Mouse (Mus musculus) kidney, postnatal 14 days (tissue): ENCODE measurements at regions not wholly inside any gene's neighbourhood (a gene's known extent, or its start where the extent isn't known, plus 50 kb on each side); places are given as distances from the start of the nearest gene placed in this dataset.
"Not testable (repeated sequence)": the region's sequence is repeated elsewhere in the genome, so short reads cannot be mapped to it uniquely, and the experiment has no call there.

Experiments used
- DNase-seq: peaks from one replicate; pipeline ENCODE4 v3.0.0; 2022; ENCODE audit warnings: mixed read lengths

DNA sequence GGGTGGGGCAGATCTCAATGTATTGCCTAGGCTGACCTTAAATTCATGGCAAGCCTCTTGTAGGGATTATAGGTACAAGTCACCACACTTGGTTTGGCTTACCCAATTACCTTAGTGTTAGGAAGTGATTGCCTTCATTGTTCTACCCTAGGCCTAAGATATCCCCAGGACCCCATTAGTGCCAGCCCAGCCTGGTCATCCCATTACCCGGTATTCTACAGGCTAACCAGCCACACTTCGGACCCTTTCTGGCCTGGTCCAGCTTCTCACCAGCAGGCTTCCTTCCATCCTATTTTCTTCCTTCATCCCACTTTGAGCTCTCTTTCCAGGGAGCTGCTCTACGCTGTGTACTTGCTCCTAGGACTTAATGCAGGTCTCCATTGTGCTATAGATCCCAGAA, 59.5 kb downstream of the Tex35 start:
- DNase-seq, result no peak

DNA sequence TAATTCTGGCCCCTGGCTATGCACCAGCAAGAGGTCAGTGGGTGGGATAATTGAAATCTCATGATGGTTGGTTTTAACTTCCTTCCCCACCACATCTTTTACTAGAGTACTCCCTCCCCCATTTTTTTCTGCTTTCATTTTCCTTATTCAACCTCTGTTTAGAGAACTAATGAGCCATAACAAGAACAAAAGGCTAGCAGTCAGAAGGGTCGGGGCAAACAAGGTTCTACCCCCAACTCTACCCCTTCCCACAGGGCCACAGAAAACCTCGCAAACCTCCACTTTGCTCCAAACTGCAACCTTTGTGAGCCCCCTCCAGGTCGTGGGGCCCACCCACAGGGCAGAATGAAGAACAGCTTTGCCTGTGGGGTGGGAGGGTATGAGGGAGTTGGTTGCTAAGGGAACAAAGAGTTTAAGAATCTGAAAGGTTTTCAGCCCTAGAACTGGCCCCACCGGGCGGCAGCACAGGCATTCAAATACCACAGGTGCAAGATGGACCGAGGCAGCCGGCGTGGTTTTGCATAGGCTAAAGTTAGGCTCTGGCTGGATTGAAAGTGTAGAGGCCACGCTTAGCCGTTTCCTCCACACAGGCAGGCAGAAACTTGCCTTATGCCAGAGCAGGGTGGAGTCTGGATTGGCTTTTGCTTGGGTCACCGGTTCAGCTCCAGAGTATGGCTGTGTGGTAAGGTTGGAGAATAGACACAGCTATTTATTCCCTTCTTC, 60.1 kb downstream of the Tex35 start:
- DNase-seq, result no peak

DNA sequence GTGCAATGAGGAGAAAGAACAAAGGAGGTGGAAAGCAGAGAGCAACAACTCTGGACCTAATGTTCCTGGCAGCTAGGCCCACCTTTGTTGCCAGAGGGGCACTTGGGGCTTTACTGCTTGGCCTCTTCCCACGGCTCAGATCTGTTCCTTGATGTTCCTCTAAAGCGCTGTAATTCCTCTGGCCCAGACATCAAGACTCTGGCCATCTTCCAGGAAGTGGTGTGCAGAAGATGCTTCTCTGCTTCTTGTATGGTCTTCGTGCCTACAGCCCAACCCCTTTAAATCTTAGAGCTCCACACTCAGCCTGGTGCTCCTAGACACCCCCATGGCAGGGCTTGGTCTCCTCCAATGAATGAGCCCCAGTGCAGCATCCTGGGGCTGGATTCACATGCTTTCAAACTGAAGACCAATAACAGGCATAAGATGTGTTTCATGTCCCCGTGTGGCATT, 60.7 kb downstream of the Tex35 start:
- no peak for DNase-seq

GRCm38 (mm10) chr1:157046760-157047182, 61.7 kb downstream of the Tex35 start:
- no peak for DNase-seq

DNA sequence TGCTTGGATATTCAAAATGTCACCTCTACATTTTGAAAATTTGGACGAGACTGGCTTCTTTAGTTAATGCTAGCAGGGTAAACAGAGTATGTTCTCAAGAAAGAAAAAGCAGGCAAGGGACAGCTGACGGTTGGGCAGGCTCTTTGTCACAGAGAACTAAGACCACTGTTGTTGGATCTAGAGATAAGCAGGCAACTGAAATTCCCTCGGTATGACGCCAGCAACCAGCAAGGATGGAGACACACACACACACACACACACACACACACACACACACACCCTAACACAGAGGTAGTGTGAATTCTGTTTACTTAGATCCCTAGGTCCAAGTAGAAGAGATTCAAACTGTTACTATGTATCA, 68.7 kb downstream of the Tex35 start:
- DNase-seq, result no peak

- DNase-seq, result no peak
These were observed 69.3 kb downstream of the Tex35 start for GRCm38 (mm10) chr1:157039016-157039835.

DNA sequence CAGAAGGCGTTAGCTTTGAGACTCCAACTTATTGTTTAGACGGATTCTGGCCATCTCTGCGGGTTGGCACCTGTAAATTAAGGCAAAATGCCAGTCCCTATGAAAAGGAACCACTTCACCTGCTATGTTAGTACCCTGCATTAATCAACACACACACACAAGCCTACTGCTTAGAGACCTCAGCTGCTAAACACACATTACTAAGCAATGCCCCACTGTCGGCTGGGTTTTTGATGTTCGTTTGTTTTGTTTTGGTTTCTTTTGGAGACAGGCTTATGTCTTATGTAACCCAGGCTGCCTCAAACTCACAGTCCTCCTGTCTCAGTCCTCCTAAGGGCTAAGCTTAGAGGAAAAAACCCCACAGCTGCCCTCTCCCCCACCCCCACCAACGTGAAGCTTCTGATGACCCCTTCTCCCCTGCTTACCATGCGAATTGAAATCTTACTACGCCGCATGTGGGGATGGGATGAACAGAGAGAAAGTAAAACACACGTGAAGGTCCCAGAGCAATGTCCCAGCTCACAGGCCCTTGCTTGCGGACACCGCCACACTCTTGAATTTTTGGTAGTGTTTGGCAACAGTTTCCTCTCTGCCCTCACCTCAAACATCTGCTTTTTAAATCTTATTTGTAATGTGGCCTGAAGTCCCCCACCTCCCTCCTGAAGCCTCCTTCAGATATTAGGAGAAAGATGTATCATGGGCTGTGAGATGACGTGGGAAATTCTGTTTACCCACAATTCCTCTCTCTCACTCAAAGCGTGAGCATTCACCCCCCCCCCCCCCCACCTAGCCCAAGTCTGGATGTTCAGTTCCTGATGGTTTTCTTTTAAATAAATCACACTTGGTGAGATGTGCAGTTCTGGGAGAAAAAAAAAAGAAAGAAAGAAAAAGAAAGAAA, 70.1 kb downstream of the Tex35 start:
- no peak for DNase-seq

- DNase-seq, result no peak
These were observed 71.1 kb downstream of the Tex35 start for GRCm38 (mm10) chr1:157037246-157037991.

GRCm38 (mm10) chr1:157036779-157037178, 71.7 kb downstream of the Tex35 start:
- DNase-seq, result no peak

- not testable (repeated sequence) for DNase-seq
These were observed 73.3 kb downstream of the Tex35 start for GRCm38 (mm10) chr1:157035221-157035620.

DNA sequence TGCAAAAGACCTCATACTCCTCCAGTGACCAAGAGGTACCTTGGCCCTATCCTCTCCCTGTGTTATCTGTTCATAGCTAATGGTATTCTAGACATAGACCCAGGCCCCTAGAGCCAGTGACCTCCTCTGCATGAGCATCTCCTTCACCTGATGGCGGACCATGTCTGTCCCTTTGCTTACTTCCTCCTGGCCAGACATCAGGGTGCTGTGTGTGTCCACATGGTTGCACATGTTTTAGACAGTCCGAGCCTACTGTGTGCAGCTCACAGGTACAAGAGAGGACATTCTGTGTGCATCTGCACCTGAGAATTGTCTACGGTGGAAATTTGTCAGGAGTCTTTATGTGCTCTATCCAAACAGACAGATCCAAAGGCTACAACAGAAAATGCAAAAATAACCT, 79.8 kb downstream of the Tex35 start:
- no peak for DNase-seq

- DNase-seq, result peak; percentile 52
These were observed 80.8 kb downstream of the Tex35 start for GRCm38 (mm10) chr1:157027681-157028080.

DNA sequence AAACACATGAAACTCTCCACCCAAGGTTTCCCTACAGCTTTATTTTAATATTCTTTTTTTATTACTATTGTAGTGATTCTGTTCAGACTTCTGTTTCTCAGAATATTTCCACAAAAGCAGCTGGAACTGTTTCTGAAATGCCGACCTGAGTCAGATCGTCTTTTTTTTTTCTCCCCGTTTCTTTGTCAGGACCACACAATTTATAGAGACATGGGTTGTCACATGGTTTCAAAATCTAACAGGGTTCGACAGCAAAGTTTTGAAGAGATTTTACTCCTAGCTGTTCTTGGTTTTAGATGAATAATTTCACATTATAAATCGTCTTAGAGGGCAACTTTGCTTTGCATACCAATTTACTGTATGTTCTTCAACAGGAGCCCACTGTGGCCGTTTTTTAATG, 84.0 kb upstream of the Ralgps2 start:
- DNase-seq, result no peak

DNA sequence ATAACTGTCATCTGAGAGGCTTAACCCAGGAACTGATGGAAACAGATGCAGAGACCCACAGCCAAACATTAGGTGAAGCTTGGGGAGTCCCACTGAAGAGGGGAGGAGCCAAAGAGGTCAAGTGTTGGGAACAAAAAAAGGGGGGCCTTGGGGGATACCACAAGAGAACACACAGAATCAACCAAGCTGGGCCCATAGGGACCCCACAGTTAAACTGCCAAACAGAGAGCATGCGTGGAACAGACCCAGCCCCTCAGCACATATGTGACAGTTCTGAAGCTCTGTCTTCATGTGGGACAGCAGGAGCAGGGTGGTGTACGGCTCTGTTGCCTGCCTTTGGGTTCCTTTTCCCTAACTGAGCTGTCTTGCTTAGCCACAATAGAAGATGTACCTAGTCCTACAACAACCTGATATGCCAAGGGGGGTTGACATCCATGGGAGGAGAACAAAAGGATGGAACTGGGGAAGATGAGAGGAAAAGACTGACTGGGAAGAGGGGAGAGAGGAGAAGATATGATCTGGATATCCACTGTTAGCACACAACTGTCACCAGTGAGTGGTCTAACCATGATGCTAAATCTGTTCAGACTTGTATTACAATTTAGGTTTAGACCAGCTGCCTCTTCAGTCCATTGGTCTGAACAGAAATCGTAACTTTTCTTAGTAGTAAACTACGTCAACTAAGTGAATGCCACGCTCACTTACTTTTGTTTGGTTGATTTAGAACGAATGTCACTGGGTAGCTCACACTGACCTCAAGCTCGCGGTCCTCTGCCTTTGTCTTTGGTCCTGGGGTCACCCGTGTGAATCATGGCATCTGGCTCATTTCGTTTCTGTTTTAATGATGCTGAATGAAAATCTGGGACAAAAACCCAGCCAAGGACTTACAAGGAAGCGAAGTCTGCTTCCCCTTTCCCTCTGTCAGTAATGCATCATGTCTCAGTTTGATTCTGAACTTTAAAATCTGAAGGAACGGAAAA, 83.3 kb upstream of the Ralgps2 start:
- DNase-seq, result no peak

- no peak for DNase-seq
These were observed 80.5 kb upstream of the Ralgps2 start for GRCm38 (mm10) chr1:157019892-157020291.

DNA sequence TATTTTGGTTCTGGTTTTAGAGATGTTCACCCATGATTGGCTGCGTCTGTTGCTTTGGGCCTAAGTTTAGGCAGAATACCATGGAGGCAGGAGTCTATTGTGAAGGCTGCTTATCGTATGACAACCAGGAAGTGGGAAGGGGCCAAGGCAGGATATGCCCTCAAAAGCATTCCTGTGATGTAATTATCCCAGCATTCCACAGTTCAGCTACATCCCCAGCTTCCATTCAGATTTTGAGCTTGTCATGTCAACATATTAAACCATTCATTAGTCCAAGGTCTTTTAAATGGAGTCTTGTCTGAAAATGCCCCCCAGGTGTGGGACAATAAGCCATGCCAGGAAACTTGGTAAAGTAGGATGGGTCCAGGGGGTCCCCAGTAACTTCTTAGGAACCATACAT, 79.3 kb upstream of the Ralgps2 start:
- no peak for DNase-seq

- no peak for DNase-seq
These were observed 78.0 kb upstream of the Ralgps2 start for GRCm38 (mm10) chr1:157017198-157017994.

GRCm38 (mm10) chr1:157016625-157017024, 77.2 kb upstream of the Ralgps2 start:
- DNase-seq, result peak; percentile 33

DNA sequence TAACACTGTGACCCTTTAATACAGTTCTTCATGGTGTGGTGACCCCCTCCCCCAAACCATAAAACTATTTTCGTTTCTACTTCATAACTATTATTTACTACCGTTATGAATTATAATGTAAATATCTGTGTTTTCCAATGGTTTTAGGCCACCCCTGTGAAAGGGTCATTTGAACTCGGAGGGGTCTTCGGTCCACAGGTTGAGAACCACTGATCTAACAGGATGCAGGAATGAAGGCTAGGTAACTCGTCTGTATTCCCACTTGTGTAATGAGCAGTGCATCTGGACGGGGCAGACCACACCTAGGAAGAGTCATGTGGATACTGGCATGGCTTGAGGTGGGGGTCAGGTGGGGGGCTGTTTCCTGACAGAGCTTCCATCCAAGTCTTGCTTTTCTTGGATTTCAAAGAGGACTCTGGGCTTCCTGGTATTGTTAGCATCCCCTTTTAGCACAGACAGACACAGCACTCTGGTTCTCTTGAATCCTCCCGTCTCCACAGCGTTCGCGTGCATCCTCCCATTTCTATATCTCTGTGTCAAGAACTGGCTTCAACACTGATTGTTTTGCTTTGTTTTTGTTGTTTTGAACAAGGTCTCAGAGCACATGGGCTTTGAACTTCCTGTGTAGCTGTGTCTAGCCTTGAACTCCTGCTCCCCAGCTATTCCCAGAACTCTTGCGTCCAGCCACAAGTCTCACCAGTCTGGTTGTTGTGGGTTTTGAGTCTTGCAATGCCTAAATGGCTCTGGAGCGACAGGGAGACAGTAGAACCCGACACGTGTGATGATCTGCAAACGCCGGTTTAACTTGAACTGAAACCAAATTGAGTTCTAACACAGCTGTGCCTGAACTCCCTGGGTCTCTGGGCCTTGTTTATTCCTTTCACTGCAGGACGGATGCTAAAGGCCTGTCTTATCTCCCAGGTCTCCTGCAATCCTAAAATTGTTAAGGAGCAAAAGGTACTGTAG, 75.4 kb upstream of the Ralgps2 start:
- DNase-seq, result no peak
